Mouse (Mus musculus) heart, embryonic 16.5 days (tissue): ENCODE data around the gene Nasp. TPM values are rescaled to one million over a fixed set of nuclear protein-coding genes. Genes with fewer than 3 reads are reported as not detected.

Experiments used
- ATAC-seq: fragments of 200-750 bp; cut with Nextera tagmentation; replicated peaks from 2 replicates; pipeline ENCODE4 v1.8.0; 2017; ENCODE audit warnings: moderate number of reproducible peaks; ENCODE audit not compliant: insufficient read depth, low FRiP score; ENCODE audit errors: extremely low read depth
- H3K27ac ChIP-seq: fragments of 300-500 bp; sonication (generic); 2 replicates; pipeline ENCODE4 v1.5.1; 2014; ENCODE audit warnings: mild to moderate bottlenecking, low read length, control low read depth, moderate library complexity
- H3K27me3 ChIP-seq: fragments of 300-500 bp; sonication (generic); 2 replicates; pipeline ENCODE4 v1.6.1; 2014; ENCODE audit warnings: low read length, mixed read lengths; ENCODE audit not compliant: control insufficient read depth, insufficient read depth
- H3K36me3 ChIP-seq: fragments of 300-500 bp; sonication (generic); 2 replicates; pipeline ENCODE4 v1.6.1; 2014; ENCODE audit not compliant: control insufficient read depth, insufficient read depth
- H3K4me1 ChIP-seq: fragments of 300-500 bp; sonication (generic); 2 replicates; pipeline ENCODE4 v1.6.1; 2014; ENCODE audit warnings: low read length, mixed read lengths; ENCODE audit not compliant: control insufficient read depth, insufficient read depth
- H3K4me2 ChIP-seq: fragments of 300-500 bp; sonication (generic); 2 replicates; pipeline ENCODE4 v1.6.1; 2014; ENCODE audit warnings: low read depth, mild to moderate bottlenecking, control low read depth, low read length
- H3K4me3 ChIP-seq: fragments of 300-500 bp; sonication (generic); 2 replicates; pipeline ENCODE4 v1.5.1; 2014; ENCODE audit warnings: mild to moderate bottlenecking, control low read depth, low read length
- H3K9ac ChIP-seq: fragments of 300-500 bp; sonication (generic); 2 replicates; pipeline ENCODE4 v1.6.1; 2014; ENCODE audit warnings: low read length, control low read depth
- H3K9me3 ChIP-seq: fragments of 300-500 bp; sonication (generic); replicated peaks from 2 replicates; pipeline ENCODE4 v1.6.1; 2016; ENCODE audit warnings: low read length; ENCODE audit not compliant: control insufficient read depth
- WGBS: fragments of 180-500 bp; shearing (Covaris S2); extraction: QIAGEN DNeasy Blood & Tissue Kit; methylation state at CpG from one replicate; pipeline ENCODE4 v1.1.7; 2014; 5-methylcytosine and 5-hydroxymethylcytosine counted together
- polyA plus RNA-seq: library from polyadenylated mRNA; unstranded; fragments of >200 nt; fragmentation: Nextera tagmentation; extraction: Ambion mirVana; gene quantifications from 2 replicates; pipeline ENCODE4 v1.2.1, GENCODE M21; 2015

Nasp gene
- polyA plus RNA-seq, 1 experiment from 2014 or later: 77.5 TPM

DNA sequence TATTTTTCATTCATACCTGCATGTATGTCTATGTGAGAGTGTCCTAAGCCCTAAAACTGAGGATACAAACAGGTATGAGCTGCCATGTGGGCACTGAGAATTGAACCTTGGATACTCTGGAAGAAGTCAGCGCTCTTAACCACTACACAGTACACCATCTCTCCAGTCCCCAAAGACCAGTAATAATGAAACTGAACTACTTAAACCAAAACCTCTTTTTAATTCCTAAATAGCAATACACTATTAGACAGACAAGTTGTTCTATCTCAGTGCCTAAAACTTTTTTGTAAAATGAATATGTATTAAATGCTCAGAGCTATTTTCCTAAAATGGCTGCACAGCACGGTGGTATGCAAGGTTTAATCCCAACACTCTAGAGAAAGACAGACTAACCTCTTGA, 12.5 kb downstream of the Nasp start:
- H3K36me3 ChIP-seq: peaks cover 38% of the 10 kb centered on the region
- no peaks in the 10 kb centered on the region for H3K4me1 ChIP-seq
- H3K4me3 ChIP-seq: no peak overlapping the region
- no peaks in the 10 kb centered on the region for H3K9me3 ChIP-seq
- 100% methylated on average over 2 of the region's 2 CpGs for WGBS
- ATAC-seq: no peak
- no peak overlapping the region for H3K4me2 ChIP-seq
- no peak overlapping the region for H3K27ac ChIP-seq
- no peak overlapping the region for H3K9ac ChIP-seq
- no peaks in the 10 kb centered on the region for H3K27me3 ChIP-seq

DNA sequence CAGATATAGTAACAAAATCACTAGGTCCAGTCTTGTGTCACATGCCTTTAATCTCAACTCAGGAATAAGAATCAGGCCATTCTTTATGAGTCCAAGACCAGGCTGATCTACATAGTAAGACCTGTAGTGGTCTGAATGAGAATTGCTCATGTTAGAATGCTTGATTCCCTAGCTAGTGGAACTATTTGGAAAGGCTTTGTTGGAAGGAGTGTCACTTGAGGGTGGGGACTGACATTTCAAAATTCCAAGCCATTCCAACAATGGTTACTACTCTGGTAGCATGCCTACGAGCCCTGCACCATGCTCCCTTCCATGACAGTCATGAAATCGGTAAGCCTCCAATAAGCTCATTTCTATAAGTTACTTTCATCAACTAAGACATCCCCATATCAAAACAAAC, 15.1 kb downstream of the Nasp start:
- no peak overlapping the region for H3K4me2 ChIP-seq
- H3K4me1 ChIP-seq: no peaks in the 10 kb centered on the region
- H3K9ac ChIP-seq: no peak overlapping the region
- ATAC-seq: no peak
- no peaks in the 10 kb centered on the region for H3K9me3 ChIP-seq
- H3K4me3 ChIP-seq: no peak overlapping the region
- 79% methylated on average over 2 of the region's 2 CpGs for WGBS
- H3K27ac ChIP-seq: no peak overlapping the region
- H3K36me3 ChIP-seq: peaks cover 33% of the 10 kb centered on the region
- no peaks in the 10 kb centered on the region for H3K27me3 ChIP-seq

DNA sequence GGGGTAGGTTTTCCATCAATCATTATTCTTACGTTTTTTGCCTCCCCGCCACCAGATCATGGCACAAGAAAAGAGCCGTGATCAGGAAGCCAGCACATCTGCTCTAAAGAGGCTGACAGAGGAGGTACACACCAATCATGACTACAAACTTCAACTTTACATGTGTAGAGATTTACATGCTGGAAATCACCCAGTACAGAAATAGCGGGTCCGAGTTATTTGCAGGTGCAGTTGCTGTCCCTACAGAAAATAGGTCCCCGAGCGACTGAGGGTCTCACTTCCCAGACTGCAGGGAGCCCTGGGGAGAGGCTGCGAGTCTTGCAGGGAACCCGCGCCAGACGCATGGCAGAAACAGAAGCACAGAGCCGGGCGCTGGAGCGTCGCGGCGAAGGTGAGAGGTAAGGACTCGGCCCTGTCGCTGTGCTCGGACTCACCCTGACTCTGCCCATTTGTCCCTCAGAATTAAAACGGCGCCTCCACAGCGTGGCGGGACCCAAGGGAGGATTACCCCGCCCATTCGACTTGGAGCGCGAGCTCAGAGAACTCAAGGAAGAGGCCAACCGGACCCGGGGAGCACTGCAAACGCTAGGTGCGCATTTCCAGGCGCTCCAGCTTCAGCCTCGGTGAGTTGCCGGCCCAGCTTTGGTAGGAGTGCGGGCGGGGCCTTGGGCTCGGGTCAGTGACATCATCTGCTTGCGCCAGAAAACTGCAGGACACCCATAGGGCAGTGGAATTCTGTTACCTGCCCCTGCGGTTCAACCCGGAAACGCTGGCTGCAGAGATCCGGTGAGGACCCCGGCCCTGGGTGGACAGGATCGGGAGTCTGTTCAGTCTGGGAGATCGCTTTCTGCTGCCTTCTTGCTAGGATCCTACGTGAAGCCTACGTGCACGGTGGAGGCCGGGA, 30.5 kb downstream of the Nasp start:
- H3K9ac ChIP-seq: peak overlapping the region; percentile 85
- H3K9me3 ChIP-seq: no peaks in the 10 kb centered on the region
- peak overlapping the region; percentile 89 for H3K4me3 ChIP-seq
- peaks cover 14% of the 10 kb centered on the region for H3K4me1 ChIP-seq
- H3K27me3 ChIP-seq: no peaks in the 10 kb centered on the region
- H3K27ac ChIP-seq: peak overlapping the region; percentile 88
- peak; percentile 94 for ATAC-seq
- WGBS: 1% methylated on average over 50 of the region's 50 CpGs
- peaks cover 25% of the 10 kb centered on the region for H3K36me3 ChIP-seq
- peak overlapping the region; percentile 96 for H3K4me2 ChIP-seq

DNA sequence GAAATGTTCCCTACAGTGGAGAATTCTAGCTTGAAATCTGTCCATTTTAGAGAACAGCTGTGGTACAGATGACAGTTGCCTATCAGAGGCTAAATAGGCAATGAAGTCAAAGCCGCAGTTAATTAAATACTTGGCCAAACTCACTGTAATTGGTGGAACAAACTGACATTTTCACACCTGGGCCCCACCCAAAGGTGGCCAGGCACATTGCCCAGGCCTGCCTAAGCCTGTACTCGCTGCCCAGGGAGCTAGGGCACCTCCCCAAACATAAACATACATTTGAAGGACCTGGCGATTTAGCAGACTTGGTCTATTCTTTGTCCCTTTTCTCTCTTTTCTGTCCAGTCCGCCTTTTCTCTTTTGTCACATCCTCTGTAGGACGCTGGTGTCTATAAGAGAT, 31.4 kb downstream of the Nasp start, which contains the start of gene Ccdc17:
Gene Ccdc17, plus strand, starts transcription at position 276 of the 400 bp plus-strand sequence.
- no peak for ATAC-seq
- Histone ChIP-seq H3K4me2 (peak within 1 kb of the TSS; percentile 96), H3K4me3 (peak within 1 kb of the TSS; percentile 89), H3K36me3 (peaks cover 25% of the 10 kb centered on the region), H3K27ac (peak within 1 kb of the TSS; percentile 88), H3K4me1 (peaks cover 14% of the 10 kb centered on the region), H3K9ac (peak within 1 kb of the TSS; percentile 85), H3K9me3 (no peaks in the 10 kb centered on the region), H3K27me3 (no peaks in the 10 kb centered on the region)
- 18% methylated on average over 5 of the region's 5 CpGs for WGBS

DNA sequence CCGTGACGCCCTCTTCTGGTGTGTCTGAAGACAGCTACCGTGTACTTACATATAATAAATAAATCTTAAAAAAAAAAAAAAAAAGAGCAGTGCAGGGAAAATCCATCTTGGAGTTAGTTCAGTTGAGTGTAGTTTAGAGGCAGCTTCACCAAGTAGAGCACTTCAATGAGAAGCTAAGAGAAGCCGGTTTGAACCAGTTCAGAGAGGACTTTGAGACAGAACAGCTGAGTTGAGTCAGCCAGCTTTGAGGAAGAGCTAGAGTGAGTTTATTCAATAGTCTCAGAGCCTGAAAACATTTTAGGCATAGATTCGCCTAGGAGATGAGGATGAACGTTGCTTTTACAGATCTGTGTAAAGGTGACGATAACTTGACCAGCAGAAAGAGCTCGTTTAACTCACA, 31.9 kb downstream of the Nasp start:
- 78% methylated on average over 8 of the region's 8 CpGs for WGBS
- Histone ChIP-seq H3K27me3 (no peaks in the 10 kb centered on the region), H3K27ac (no peak overlapping the region), H3K4me3 (no peak overlapping the region), H3K4me2 (no peak overlapping the region), H3K4me1 (peaks cover 14% of the 10 kb centered on the region), H3K36me3 (peaks cover 28% of the 10 kb centered on the region), H3K9me3 (no peaks in the 10 kb centered on the region), H3K9ac (no peak overlapping the region)
- ATAC-seq: no peak

DNA sequence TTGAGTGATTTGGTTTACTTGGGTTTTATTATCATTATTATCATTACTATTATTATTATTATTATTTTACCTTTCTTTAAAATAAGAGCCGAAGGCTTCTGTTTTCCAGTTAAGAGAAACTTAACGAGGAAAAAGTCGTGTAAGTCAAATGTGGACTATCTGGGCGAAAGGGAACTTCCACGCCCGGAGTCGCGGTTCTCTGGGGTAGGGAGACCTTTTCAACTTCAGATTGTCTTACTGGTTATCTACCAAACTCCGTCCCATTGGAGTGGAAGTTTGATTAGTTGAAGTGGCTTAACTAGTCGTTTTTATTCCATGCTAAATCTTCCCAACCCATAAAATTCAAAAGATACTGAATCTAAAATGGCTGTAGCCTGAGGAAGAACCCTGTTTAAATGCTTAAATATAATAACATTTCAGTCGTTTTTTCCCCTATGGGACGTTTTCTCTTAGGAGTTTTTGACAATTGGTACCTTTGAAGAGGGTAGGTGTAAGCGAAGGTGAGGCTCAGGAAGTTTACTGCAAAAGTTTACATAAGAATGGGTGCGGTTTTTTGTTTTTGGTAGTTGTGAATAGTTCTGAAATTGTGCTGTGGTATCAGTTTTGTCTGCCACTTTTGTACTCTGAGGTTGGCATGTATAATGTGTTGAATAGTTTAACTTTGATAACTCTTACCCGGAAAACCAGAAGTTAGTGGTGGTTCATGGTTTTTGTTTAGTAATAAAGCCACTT, 69.4 kb downstream of the Nasp start:
- Histone ChIP-seq H3K4me3 (peak overlapping the region; percentile 87), H3K36me3 (peaks cover 3% of the 10 kb centered on the region), H3K27ac (peak overlapping the region; percentile 95), H3K9ac (peak overlapping the region; percentile 94), H3K4me2 (peak overlapping the region; percentile 78), H3K9me3 (no peaks in the 10 kb centered on the region), H3K27me3 (no peaks in the 10 kb centered on the region), H3K4me1 (peaks cover 7% of the 10 kb centered on the region; the same call in 1 of the 2 replicates)
- no peak for ATAC-seq
- 2% methylated on average over 15 of the region's 15 CpGs for WGBS

DNA sequence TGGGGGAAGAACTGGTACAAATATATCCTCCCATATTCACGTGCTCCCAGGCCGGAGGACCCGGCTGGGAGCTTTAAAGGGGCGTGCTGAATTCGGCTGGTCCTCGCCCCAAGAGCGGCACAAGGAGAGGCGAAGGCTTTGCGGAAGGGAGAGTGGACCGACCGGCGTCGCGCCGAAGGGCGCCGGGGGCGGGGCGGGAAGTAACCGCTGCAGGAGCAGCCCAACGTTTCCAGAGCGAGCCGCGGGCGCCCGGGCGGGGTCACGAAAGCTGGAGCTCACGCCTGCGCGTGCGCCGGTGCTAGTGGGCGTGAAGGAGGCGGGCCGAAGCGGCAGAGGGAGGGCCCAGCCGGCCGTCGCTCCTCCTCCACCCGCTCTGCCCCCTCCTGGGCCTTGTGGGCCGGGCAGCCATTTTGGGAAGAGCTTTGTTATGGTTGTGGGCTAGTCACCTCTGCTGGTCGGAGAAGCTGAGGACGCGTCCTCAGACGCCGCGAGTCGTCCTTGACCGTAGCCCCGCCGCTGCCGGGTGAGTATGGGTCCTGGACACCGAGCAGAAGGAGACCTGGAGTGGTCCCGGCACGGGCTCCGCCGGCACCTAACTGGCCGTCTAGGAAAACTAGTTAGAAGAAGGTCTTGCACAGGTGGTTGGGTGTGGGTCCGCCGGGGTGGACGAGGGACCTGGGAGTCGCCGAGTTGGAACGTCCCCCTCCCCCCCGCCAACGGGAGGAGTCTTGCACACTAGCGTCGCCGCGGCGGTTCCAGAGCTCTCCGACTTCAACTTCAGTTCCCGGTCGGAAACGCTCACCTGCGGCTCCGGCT, 70.2 kb downstream of the Nasp start, which contains the start of gene Gpbp1l1:
Gene Gpbp1l1, plus strand, starts transcription at position 353 of the 816 bp plus-strand sequence.
- Histone ChIP-seq H3K27ac (peak within 1 kb of the TSS; percentile 98), H3K36me3 (peaks cover 6% of the 10 kb centered on the region), H3K9ac (peak within 1 kb of the TSS; percentile 94), H3K9me3 (no peaks in the 10 kb centered on the region), H3K4me1 (peaks cover 7% of the 10 kb centered on the region; the same call in 1 of the 2 replicates), H3K4me2 (peak within 1 kb of the TSS; percentile 78), H3K4me3 (peak within 1 kb of the TSS; percentile 87), H3K27me3 (no peaks in the 10 kb centered on the region)
- WGBS: under 1% methylated on average over 77 of the region's 78 CpGs
- ATAC-seq: peak; percentile 97

DNA sequence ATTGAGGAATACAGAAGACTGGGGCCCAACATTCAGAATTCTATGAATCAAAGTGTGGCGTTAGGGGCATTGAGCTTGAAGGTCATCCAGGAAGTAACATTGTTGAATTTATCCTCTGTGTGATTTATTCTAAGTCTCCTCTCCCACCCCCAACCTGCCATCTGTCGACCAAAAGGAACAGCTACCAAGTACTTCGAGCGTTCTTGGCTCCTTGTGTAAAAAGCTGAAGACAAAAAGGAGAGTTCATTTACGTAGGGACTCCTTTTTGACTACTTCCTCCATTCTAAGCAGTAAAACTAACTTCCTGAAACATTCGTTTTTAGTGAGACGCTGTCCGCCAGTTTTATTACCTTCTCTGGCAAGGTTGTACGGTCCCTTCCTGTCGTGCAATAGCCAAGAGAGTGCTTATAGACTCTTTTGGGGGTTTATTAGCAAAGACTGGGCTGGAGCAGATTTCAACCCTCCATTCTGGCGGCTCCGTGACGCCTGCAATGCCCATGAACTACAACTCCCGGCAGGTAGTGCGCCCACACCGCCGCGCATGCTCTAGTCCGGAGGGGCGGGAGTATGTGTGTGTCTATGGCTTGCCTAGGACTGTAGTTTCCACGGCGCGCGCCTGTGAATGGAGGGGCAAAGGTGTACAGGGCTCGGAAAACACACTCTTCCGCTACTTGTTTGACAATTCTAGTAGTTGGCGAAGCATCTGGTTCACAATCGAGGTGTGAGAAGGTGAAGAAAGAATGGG, 71.0 kb downstream of the Nasp start:
- under 1% methylated on average over 28 of the region's 28 CpGs for WGBS
- Histone ChIP-seq H3K27me3 (no peaks in the 10 kb centered on the region), H3K36me3 (peaks cover 8% of the 10 kb centered on the region), H3K27ac (peak overlapping the region; percentile 98), H3K9me3 (no peaks in the 10 kb centered on the region), H3K9ac (peak overlapping the region; percentile 92), H3K4me1 (peaks cover 7% of the 10 kb centered on the region; the same call in 1 of the 2 replicates), H3K4me2 (peak overlapping the region; percentile 68), H3K4me3 (peak overlapping the region; percentile 87)
- peak; percentile 94 for ATAC-seq
